ENCODE assay signal across 10 mouse cellular contexts in the genomic region with DNA sequence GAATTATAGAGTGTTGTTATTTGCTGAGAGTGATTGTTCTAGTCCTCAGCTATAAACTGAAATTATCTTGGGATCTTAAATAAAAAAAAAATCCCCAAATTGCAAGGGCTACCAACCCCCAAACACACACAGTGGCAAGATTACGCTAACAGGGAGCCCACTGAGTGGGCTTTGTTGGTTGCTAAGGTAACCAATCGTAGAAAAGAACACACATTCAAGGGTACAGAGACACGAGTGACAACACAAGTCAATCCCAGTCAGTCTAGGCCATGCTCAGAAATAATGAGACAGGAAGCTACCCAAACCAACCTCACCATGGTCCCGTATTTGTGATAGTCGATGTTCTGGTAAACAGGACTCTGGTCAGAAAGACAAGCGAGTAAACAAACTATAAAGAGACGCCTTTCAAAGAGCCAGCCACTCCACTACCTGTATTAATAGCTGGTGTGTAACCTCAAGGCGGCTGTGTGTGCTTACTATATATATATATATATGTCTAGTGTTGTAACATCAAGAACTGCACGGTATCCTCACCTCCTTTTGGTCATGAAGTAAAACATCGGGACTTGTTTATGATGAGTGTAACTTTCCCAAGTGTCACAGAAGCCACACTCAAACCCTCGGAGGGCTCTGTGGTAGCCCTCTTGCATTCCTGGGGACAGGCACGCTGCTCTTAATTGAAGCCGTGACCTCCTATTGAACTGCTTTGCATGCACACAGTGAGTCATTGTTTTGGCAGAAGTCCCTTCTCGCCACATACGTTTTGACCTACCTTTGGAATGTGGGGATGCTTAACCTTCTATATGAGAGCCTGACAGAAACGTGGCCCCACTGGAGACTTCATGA. TPM values are rescaled to one million over a fixed set of nuclear protein-coding genes. Genes with fewer than 3 reads are reported as not detected.
DNase-seq lines count a peak whose midpoint lies in the region; ATAC-seq lines count a peak whose summit lies in the region.
"Had no signal": no experiment of that assay in that cellular context is flagged by ENCODE, and none has a peak within 500 bp of the region (broad histone marks: within the 10 kb centered on the region; RNA-seq: fewer than 3 reads in every experiment).

No protein-coding gene starts in this region.

- H3K27ac ChIP-seq in limb, embryonic 13.5 days: no peak overlapping the region
- no peak overlapping the region for H3K27ac ChIP-seq in limb, embryonic 10.5 days
- H3K27ac ChIP-seq in forebrain, embryonic 13.5 days: no peak overlapping the region
- H3K27ac ChIP-seq: left cerebral cortex, adult 2 months had no signal

- no peak for DNase-seq in limb, embryonic 10.5 days (ENCODE audit: low spot score)
- peak; percentile 46 for DNase-seq in ZHBTc4 (ENCODE audit: low read depth, low spot score)
- peak; percentile 37 to 63 for DNase-seq in lung, postnatal 4 days
- no peak for DNase-seq in gastrocnemius, postnatal 10 days
- no peak for DNase-seq in layer of hippocampus, adult 18-20 months (ENCODE audit: low spot score in 2 of 2)
- DNase-seq: thymus, postnatal 4 days had no signal

- H3K9me3 ChIP-seq in limb, embryonic 13.5 days: no peaks in the 10 kb centered on the region
- H3K9me3 ChIP-seq in limb, embryonic 10.5 days (replicated peaks): no peaks in the 10 kb centered on the region
- H3K9me3 ChIP-seq in forebrain, embryonic 13.5 days (replicated peaks): no peaks in the 10 kb centered on the region

- no peak overlapping the region for H3K9ac ChIP-seq in limb, embryonic 13.5 days
- no peak overlapping the region for H3K9ac ChIP-seq in forebrain, embryonic 13.5 days

- 50% methylated on average over 16 of the region's 16 CpGs for WGBS in limb, embryonic 13.5 days
- 63% methylated on average over 16 of the region's 16 CpGs for WGBS in limb, embryonic 10.5 days
- WGBS in forebrain, embryonic 13.5 days: 31% methylated on average over 16 of the region's 16 CpGs

- no peaks in the 10 kb centered on the region for H3K36me3 ChIP-seq in limb, embryonic 13.5 days
- H3K36me3 ChIP-seq in limb, embryonic 10.5 days: no peaks in the 10 kb centered on the region
- H3K36me3 ChIP-seq in forebrain, embryonic 13.5 days (ENCODE audit: poor library complexity, severe bottlenecking): no peaks in the 10 kb centered on the region

- H3K27me3 ChIP-seq in limb, embryonic 13.5 days: no peaks in the 10 kb centered on the region
- no peaks in the 10 kb centered on the region for H3K27me3 ChIP-seq in limb, embryonic 10.5 days (ENCODE audit: low read depth, poor library complexity, severe bottlenecking)
- H3K27me3 ChIP-seq in forebrain, embryonic 13.5 days: no peaks in the 10 kb centered on the region

- peak; percentile 48 for ATAC-seq in limb, embryonic 13.5 days (ENCODE audit: low FRiP score, low read depth)
- ATAC-seq in forebrain, embryonic 13.5 days: peak; percentile 53; the same call in 1 of the 2 replicates

- no peak overlapping the region for H3K4me3 ChIP-seq in limb, embryonic 13.5 days
- H3K4me3 ChIP-seq in limb, embryonic 10.5 days: no peak overlapping the region
- H3K4me3 ChIP-seq in forebrain, embryonic 13.5 days: no peak overlapping the region
- H3K4me3 ChIP-seq: erythroblast, embryonic 14.5 days; left cerebral cortex, adult 2 months had no signal

- H3K4me1 ChIP-seq in limb, embryonic 13.5 days: peaks cover 26% of the 10 kb centered on the region
- peaks cover 22% of the 10 kb centered on the region for H3K4me1 ChIP-seq in limb, embryonic 10.5 days
- H3K4me1 ChIP-seq in forebrain, embryonic 13.5 days: peaks cover 9% of the 10 kb centered on the region

- no peak overlapping the region for H3K4me2 ChIP-seq in limb, embryonic 13.5 days (replicated peaks)
- H3K4me2 ChIP-seq in forebrain, embryonic 13.5 days: no peak overlapping the region

RNA-seq across cellular contexts. Expression of gene Frmd6, which starts 30.5 kb away (rescaled TPM):
- 60.7 and 68.6 TPM in 2 replicates for polyA plus RNA-seq in limb, embryonic 13.5 days (2015; fragmentation: Nextera tagmentation; extraction: Ambion mirVana)
- 47.9 and 55.6 TPM in 2 replicates for polyA plus RNA-seq in limb, embryonic 10.5 days (2016; fragmentation: Nextera tagmentation; extraction: Ambion mirVana)
- polyA plus RNA-seq in forebrain, embryonic 13.5 days (2015; fragmentation: Nextera tagmentation; extraction: Ambion mirVana): 6.4 and 6.8 TPM in 2 replicates
- total RNA-seq in gastrocnemius, postnatal 10 days (2021): 10 to 100 TPM; 27.4 to 34.5 TPM
- total RNA-seq in layer of hippocampus, adult 18-20 months (2021): 10 to 100 TPM; 21.0 to 22.9 TPM

Comparison
In these comparisons a context has a peak if more than half of its experiments do, and no peak if none do; other contexts are left out.
1. DNase-seq: peak in ZHBTc4 (single experiment) and lung, postnatal 4 days (2 of 2); none in limb, embryonic 10.5 days (single experiment), gastrocnemius, postnatal 10 days (single experiment) and layer of hippocampus, adult 18-20 months (0 of 2).